Mouse (Mus musculus): ENCODE data around the gene Ccdc162.

DNA sequence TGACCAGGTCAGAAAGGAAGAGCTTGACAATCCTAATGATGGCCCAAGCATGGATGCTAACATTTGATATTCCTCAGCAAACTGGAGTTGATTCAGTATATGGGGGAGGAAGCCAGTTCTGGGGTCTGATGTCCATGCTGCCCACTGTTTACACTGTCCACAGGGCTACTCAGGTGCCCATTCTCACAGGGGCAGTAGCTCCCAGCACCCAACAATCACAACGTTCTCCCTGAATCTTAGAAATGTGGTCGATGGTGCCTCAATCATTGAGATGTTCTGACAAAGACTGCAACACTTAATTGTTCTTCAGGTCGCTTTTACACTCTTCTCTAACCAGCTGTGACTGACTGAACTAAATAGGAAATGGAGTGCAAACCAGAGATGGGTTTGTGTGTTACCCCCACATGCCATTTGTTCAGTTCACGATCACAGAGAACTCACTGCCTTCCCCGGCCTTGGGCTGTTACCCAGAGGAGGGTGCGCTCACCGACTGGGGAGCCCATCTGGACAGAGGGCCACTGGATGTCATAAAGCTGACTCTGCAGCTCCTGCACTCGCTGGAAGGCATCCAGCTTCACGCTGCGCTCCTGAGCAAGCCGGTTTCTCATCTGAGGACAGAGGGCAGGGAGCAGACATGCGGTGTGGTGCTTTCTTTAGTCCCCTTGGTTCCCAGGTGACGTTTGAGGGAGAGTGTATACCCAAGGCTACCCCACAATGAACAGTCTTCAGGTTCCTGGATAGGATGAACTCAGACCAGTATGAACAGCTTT is 169.9 kb downstream of the Ccdc162 start:
- no peak for TF ChIP-seq ZNF384 (IDR thresholded peaks at IDR 0.05; ENCODE audit: low read depth, low read length)
- no peak for TF ChIP-seq MAFK (IDR thresholded peaks at IDR 0.05; ENCODE audit: insufficient read depth, low read depth, low read length)
- TF ChIP-seq CHD2 (IDR thresholded peaks at IDR 0.05; ENCODE audit: low read depth, low read length) = no peak
- no peak for TF ChIP-seq ZC3H11A (IDR thresholded peaks at IDR 0.05; ENCODE audit: borderline replicate concordance, low read depth, low read length)
- TF ChIP-seq HCFC1 (IDR thresholded peaks at IDR 0.05; ENCODE audit: borderline replicate concordance, insufficient read depth, low read length) = no peak

Data from ES-E14 (cell line).